Mouse (Mus musculus) heart, postnatal 0 days (tissue): ENCODE data around the gene Macf1. TPM values are rescaled to one million over a fixed set of nuclear protein-coding genes. Genes with fewer than 3 reads are reported as not detected.

Source experiments
- ATAC-seq: fragments of 200-750 bp; cut with Nextera tagmentation; 2 replicates; pipeline ENCODE4 v1.8.0; 2017; ENCODE audit warnings: low read depth, moderate number of reproducible peaks, moderate library complexity; ENCODE audit not compliant: insufficient read depth
- DNase-seq: peaks from one replicate; pipeline ENCODE4 v3.0.0-alpha.2; 2016; ENCODE audit warnings: low spot score
- H3K27ac ChIP-seq: fragments of 300-500 bp; sonication (generic); 2 replicates; pipeline ENCODE4 v1.5.1; 2014; ENCODE audit warnings: low read depth, mild to moderate bottlenecking
- H3K27me3 ChIP-seq: fragments of 300-500 bp; sonication (generic); 2 replicates; pipeline ENCODE4 v1.6.1; 2014; ENCODE audit warnings: low read length, mixed read lengths; ENCODE audit not compliant: control insufficient read depth, insufficient read depth
- H3K36me3 ChIP-seq: fragments of 300-500 bp; sonication (generic); replicated peaks from 2 replicates; pipeline ENCODE4 v1.6.1; 2014; ENCODE audit warnings: low read length, mixed read lengths; ENCODE audit not compliant: control insufficient read depth, insufficient read depth
- H3K4me1 ChIP-seq: fragments of 300-500 bp; sonication (generic); 2 replicates; pipeline ENCODE4 v1.6.1; 2014; ENCODE audit warnings: antibody characterized with exemption; ENCODE audit not compliant: control insufficient read depth, insufficient read depth
- H3K4me2 ChIP-seq: fragments of 300-500 bp; sonication (generic); 2 replicates; pipeline ENCODE4 v1.6.1; 2014; ENCODE audit warnings: low read depth, mild to moderate bottlenecking, low read length, moderate library complexity
- H3K4me3 ChIP-seq: fragments of 300-500 bp; sonication (generic); 2 replicates; pipeline ENCODE4 v1.5.1; 2014; ENCODE audit warnings: low read depth, low read length
- H3K9ac ChIP-seq: fragments of 300-500 bp; sonication (generic); replicated peaks from 2 replicates; pipeline ENCODE4 v1.6.1; 2014; ENCODE audit warnings: low read depth, low read length, mixed read lengths
- H3K9me3 ChIP-seq: fragments of 300-500 bp; sonication (generic); replicated peaks from 2 replicates; pipeline ENCODE4 v1.6.1; 2016; ENCODE audit warnings: low read length; ENCODE audit not compliant: control insufficient read depth
- CTCF ChIP-seq: IDR thresholded peaks from 2 replicates; pipeline ENCODE4 v1.5.1; 2016; ENCODE audit warnings: antibody characterized with exemption, control low read depth, low read depth
- EP300 ChIP-seq: IDR thresholded peaks from 2 replicates; pipeline ENCODE4 v1.6.1; 2016; ENCODE audit warnings: antibody characterized with exemption, low read depth
- WGBS: fragments of 180-500 bp; shearing (Covaris S2); extraction: QIAGEN DNeasy Blood & Tissue Kit; methylation state at CpG from one replicate; pipeline ENCODE4 v1.1.7; 2014; 5-methylcytosine and 5-hydroxymethylcytosine counted together
- polyA plus RNA-seq: library from polyadenylated mRNA; unstranded; fragments of >200 nt; fragmentation: Nextera tagmentation; extraction: Ambion mirVana; gene quantifications from 2 replicates; pipeline ENCODE4 v1.2.1, GENCODE M21; 2015
- total RNA-seq: library from RNA; depleted of rRNA; stranded (reverse); fragments of >200 nt; gene quantifications from 2 replicates; pipeline ENCODE4 v1.2.3, GENCODE M21; 2014; ENCODE audit warnings: low replicate concordance

Macf1 gene
- total and polyA plus RNA-seq, 2 experiments from 2014 or later: 41.4 to 236 TPM

GRCm38 (mm10) chr4:123718434-123718780 lies 34.2 kb upstream of the Macf1 start:
- no peak for TF ChIP-seq EP300
- Histone ChIP-seq H3K4me2 (peak overlapping the region; percentile 64), H3K27me3 (no peaks in the 10 kb centered on the region), H3K4me1 (no peaks in the 10 kb centered on the region; the same call in 1 of the 2 replicates), H3K27ac (peak overlapping the region; percentile 91), H3K9ac (peak overlapping the region; percentile 37; the same call in 1 of the 2 replicates), H3K9me3 (no peaks in the 10 kb centered on the region), H3K36me3 (peaks cover 20% of the 10 kb centered on the region), H3K4me3 (peak overlapping the region; percentile 94)
- 20% methylated on average over 7 of the region's 7 CpGs for WGBS
- ATAC-seq (0 out of 2 replicates have a peak, but pooled peaks have one; percentile 3), DNase-seq (no peak)

- Histone ChIP-seq H3K9me3 (no peaks in the 10 kb centered on the region), H3K27me3 (no peaks in the 10 kb centered on the region), H3K27ac (peak within 1 kb of the TSS; percentile 92), H3K36me3 (peaks cover 20% of the 10 kb centered on the region), H3K4me3 (peak within 1 kb of the TSS; percentile 94), H3K4me2 (peak within 1 kb of the TSS; percentile 64), H3K9ac (peak within 1 kb of the TSS; percentile 90), H3K4me1 (no peaks in the 10 kb centered on the region; the same call in 1 of the 2 replicates)
- TF ChIP-seq CTCF: no peak
- under 1% methylated on average over 40 of the region's 40 CpGs for WGBS
- DNase-seq: peak; percentile 97
- peak; percentile 99 for ATAC-seq
Observed at GRCm38 (mm10) chr4:123717574-123718433, 33.6 kb upstream of the Macf1 start, which contains the start of gene Ndufs5. Ndufs5 (minus strand) TSS chr4:123718202.

- Histone ChIP-seq H3K4me2 (no peak overlapping the region), H3K9me3 (no peaks in the 10 kb centered on the region), H3K36me3 (peaks cover 28% of the 10 kb centered on the region), H3K4me3 (no peak overlapping the region), H3K27me3 (no peaks in the 10 kb centered on the region), H3K27ac (no peak overlapping the region), H3K9ac (no peak overlapping the region), H3K4me1 (no peaks in the 10 kb centered on the region; the same call in 1 of the 2 replicates)
- ATAC-seq (no peak), DNase-seq (no peak)
- TF ChIP-seq EP300 (no peak), CTCF (no peak)
- WGBS: 75% methylated on average over 1 of the region's 3 CpGs
Observed at GRCm38 (mm10) chr4:123712431-123712830, 28.3 kb upstream of the Macf1 start.

DNA sequence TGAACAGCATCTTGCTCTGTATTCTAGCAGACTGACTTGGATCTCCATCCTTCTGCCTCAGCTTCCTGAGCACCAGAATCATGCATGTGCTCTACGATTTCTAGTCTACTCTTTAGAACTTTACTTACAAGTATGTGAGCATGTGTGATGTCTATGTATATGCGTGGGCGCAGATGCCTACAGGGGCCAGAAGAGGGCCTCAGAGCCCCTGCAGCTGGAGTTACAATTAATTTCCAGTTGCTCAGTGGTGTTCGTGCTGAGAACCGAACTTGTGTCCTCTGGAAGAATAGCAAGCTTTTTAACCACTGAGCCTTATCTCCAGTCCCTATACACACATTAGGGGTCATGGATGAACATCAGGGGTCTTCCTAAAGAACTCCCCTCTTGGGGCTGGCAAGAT lies 23.2 kb upstream of the Macf1 start:
- H3K4me3 ChIP-seq: no peak overlapping the region
- TF ChIP-seq EP300 (no peak), CTCF (no peak)
- H3K27ac ChIP-seq: no peak overlapping the region
- H3K36me3 ChIP-seq: peaks cover 5% of the 10 kb centered on the region
- H3K27me3 ChIP-seq: no peaks in the 10 kb centered on the region
- no peak overlapping the region for H3K9ac ChIP-seq
- WGBS: 93% methylated on average over 5 of the region's 5 CpGs
- no peak for ATAC-seq
- H3K9me3 ChIP-seq: no peaks in the 10 kb centered on the region
- no peak overlapping the region for H3K4me2 ChIP-seq
- no peaks in the 10 kb centered on the region for H3K4me1 ChIP-seq
- DNase-seq: no peak

DNA sequence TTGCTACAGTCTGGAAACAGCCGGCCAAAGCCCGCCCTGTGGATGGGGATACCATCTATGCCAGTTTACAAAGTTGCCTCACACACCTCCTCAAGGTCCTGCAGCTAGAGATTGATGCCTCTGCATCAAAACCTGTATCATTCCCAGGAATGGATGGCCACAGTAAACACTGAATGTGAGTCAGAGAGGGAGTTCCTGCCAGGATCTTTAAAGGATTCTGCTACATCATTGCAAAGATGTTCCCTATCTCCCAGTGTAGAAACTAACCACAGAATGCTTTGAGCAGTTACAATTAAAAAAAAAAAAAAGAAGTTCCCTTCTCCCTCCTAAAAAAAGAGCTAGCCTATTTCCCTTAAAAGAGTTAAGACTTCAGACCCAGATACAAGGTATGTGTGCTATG lies 21.2 kb upstream of the Macf1 start:
- H3K9me3 ChIP-seq: no peaks in the 10 kb centered on the region
- no peak overlapping the region for H3K27ac ChIP-seq
- H3K27me3 ChIP-seq: no peaks in the 10 kb centered on the region
- ATAC-seq (no peak), DNase-seq (no peak)
- TF ChIP-seq CTCF: no peak
- TF ChIP-seq EP300: no peak
- WGBS: 84% methylated on average over 2 of the region's 2 CpGs
- H3K36me3 ChIP-seq: no peaks in the 10 kb centered on the region
- H3K4me2 ChIP-seq: no peak overlapping the region
- H3K9ac ChIP-seq: no peak overlapping the region
- no peak overlapping the region for H3K4me3 ChIP-seq
- H3K4me1 ChIP-seq: no peaks in the 10 kb centered on the region
